Mouse (Mus musculus): Measurements from ENCODE around the gene Foxg1.

Gene Foxg1

GRCm38 (mm10) chr12:49395969-49396368 lies 13.5 kb downstream of the Foxg1 start:
- TF ChIP-seq POU5F1 (IDR thresholded peaks at IDR 0.05; ENCODE audit: borderline replicate concordance, low read length) (no peak), CTCF (conservative IDR thresholded peaks at IDR 0.05; ENCODE audit: low read length) (no peak), NANOG (IDR thresholded peaks at IDR 0.05; ENCODE audit: borderline replicate concordance, low read length) (no peak)
- Histone ChIP-seq H3K9me3 (ENCODE audit: low read length) (no peaks in the 10 kb centered on the region), H3K4me3 (replicated peaks; ENCODE audit: low read length) (no peak overlapping the region), H3K36me3 (ENCODE audit: insufficient read depth, low read length) (no peaks in the 10 kb centered on the region), H3K4me1 (replicated peaks; ENCODE audit: low read depth, low read length) (peaks cover 12% of the 10 kb centered on the region), H3K27me3 (ENCODE audit: insufficient read depth, low read length) (peaks cover 68% of the 10 kb centered on the region)

DNA sequence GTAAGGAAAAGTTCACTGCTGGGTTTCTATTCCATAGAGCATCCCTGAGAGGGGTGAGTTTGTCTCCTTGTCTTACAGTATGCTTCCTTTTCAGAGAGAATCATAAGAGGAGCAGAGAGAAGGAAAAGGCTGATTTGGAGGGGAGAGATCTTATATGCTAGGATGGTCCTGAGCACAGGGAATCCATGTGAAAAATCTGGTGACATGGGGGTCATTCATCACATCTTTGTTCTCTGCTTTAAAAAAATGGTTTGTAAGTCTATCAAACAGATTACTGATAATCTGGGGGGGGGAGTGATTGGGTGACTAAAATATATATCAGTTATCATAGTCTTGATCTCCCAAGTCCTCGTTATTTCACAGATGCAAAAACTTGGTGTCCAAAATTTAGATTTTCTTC lies 14.3 kb downstream of the Foxg1 start:
- Histone ChIP-seq H3K4me3 (replicated peaks; ENCODE audit: low read length) (no peak overlapping the region), H3K36me3 (ENCODE audit: insufficient read depth, low read length) (no peaks in the 10 kb centered on the region), H3K27me3 (ENCODE audit: insufficient read depth, low read length) (peaks cover 68% of the 10 kb centered on the region), H3K9me3 (ENCODE audit: low read length) (no peaks in the 10 kb centered on the region), H3K4me1 (replicated peaks; ENCODE audit: low read depth, low read length) (peaks cover 10% of the 10 kb centered on the region; the same call in 1 of the 2 replicates)
- TF ChIP-seq CTCF (conservative IDR thresholded peaks at IDR 0.05; ENCODE audit: low read length) (no peak), NANOG (IDR thresholded peaks at IDR 0.05; ENCODE audit: borderline replicate concordance, low read length) (no peak), POU5F1 (IDR thresholded peaks at IDR 0.05; ENCODE audit: borderline replicate concordance, low read length) (no peak)

DNA sequence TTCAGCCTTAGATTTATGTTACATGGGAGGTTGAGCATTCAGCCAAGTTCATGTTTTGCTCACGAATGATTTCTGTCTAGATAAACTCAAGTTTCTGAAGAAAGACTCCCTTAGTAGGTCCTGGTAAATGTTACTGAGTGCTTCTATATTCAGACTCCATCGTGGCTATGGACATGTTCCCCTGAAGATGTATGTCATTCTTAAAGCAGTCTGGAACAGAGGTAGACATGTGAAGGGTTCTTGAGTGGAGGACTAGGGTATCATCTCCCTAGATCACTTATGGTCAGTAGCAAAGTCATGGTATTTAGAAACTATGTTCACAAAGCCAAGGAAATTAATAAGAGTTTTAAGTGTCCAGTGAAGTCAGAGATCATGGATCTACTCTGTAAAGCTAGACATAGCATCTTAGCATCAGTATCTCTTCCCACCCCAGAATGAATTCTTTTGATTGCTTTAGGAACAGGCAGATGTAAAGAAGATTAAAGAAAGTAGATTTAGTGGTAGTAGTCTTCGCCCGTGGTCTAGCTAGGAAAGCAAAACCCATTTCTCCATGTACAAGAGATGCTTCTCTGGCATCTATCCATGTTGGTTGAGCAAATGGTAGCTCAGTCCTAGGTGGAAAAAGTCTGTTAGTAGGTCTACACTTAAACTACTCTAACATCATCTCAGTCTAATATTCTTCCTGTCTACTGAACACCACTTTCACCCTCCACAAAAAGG lies 15.1 kb downstream of the Foxg1 start:
- no peak overlapping the region for H3K4me3 ChIP-seq (replicated peaks; ENCODE audit: low read length)
- H3K9me3 ChIP-seq (ENCODE audit: low read length), result no peaks in the 10 kb centered on the region
- peaks cover 63% of the 10 kb centered on the region for H3K27me3 ChIP-seq (ENCODE audit: insufficient read depth, low read length)
- peaks cover 12% of the 10 kb centered on the region; the same call in 1 of the 2 replicates for H3K4me1 ChIP-seq (replicated peaks; ENCODE audit: low read depth, low read length)
- TF ChIP-seq NANOG (IDR thresholded peaks at IDR 0.05; ENCODE audit: borderline replicate concordance, low read length) (no peak), CTCF (conservative IDR thresholded peaks at IDR 0.05; ENCODE audit: low read length) (no peak), POU5F1 (IDR thresholded peaks at IDR 0.05; ENCODE audit: borderline replicate concordance, low read length) (no peak)
- H3K36me3 ChIP-seq (ENCODE audit: insufficient read depth, low read length), result no peaks in the 10 kb centered on the region

GRCm38 (mm10) chr12:49398163-49398540 lies 15.7 kb downstream of the Foxg1 start:
- no peaks in the 10 kb centered on the region for H3K9me3 ChIP-seq (ENCODE audit: low read length)
- TF ChIP-seq CTCF (conservative IDR thresholded peaks at IDR 0.05; ENCODE audit: low read length) (no peak), NANOG (IDR thresholded peaks at IDR 0.05; ENCODE audit: borderline replicate concordance, low read length) (no peak), POU5F1 (IDR thresholded peaks at IDR 0.05; ENCODE audit: borderline replicate concordance, low read length) (no peak)
- H3K27me3 ChIP-seq (ENCODE audit: insufficient read depth, low read length), result peaks cover 64% of the 10 kb centered on the region
- H3K36me3 ChIP-seq (ENCODE audit: insufficient read depth, low read length), result no peaks in the 10 kb centered on the region
- peaks cover 12% of the 10 kb centered on the region; the same call in 1 of the 2 replicates for H3K4me1 ChIP-seq (replicated peaks; ENCODE audit: low read depth, low read length)
- no peak overlapping the region for H3K4me3 ChIP-seq (replicated peaks; ENCODE audit: low read length)

DNA sequence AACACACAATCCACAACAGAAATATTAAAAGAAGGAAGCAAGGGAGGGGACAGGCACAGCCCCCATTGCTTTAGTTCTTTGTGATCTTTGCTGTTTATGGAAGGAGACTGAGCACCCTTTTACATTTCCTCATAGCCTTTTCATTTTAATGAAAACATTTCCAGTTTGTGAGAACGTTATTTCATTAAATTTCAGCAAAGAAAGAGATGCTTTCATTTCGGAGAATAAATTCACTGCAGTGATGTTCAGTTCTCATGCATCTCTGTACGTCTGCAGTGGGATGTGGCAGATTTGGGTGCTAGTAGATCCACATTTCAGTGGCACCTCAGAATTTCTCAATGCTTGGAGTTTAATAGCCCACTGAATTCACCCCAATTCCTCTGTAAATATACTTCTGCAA lies 16.2 kb downstream of the Foxg1 start:
- peaks cover 66% of the 10 kb centered on the region for H3K27me3 ChIP-seq (ENCODE audit: insufficient read depth, low read length)
- TF ChIP-seq CTCF (conservative IDR thresholded peaks at IDR 0.05; ENCODE audit: low read length), result no peak
- no peak for TF ChIP-seq NANOG (IDR thresholded peaks at IDR 0.05; ENCODE audit: borderline replicate concordance, low read length)
- no peak for TF ChIP-seq POU5F1 (IDR thresholded peaks at IDR 0.05; ENCODE audit: borderline replicate concordance, low read length)
- no peaks in the 10 kb centered on the region for H3K9me3 ChIP-seq (ENCODE audit: low read length)

DNA sequence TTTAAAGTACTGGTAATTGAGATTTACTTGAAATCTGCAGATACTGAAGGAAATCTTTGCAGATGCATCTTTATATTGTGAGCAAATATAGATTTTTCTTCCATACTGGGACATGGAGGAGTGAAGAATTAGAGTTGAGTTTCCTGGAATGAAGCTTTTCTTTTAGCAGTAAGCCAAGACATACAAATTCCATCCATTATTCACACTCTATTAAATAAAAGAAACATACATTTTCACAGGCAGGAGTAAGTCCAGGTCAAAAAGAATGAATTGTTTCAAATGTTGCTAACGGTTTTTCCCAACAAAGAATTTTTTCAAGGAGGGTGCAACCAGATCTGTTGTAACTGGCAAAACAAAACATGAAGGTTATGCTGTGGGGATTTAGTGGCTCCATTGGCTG lies 17.2 kb downstream of the Foxg1 start:
- Histone ChIP-seq H3K27me3 (ENCODE audit: insufficient read depth, low read length) (peaks cover 59% of the 10 kb centered on the region), H3K36me3 (ENCODE audit: insufficient read depth, low read length) (no peaks in the 10 kb centered on the region), H3K4me3 (replicated peaks; ENCODE audit: low read length) (no peak overlapping the region), H3K9me3 (ENCODE audit: low read length) (no peaks in the 10 kb centered on the region), H3K4me1 (replicated peaks; ENCODE audit: low read depth, low read length) (peaks cover 12% of the 10 kb centered on the region; the same call in 1 of the 2 replicates)
- TF ChIP-seq CTCF (conservative IDR thresholded peaks at IDR 0.05; ENCODE audit: low read length), result no peak
- no peak for TF ChIP-seq POU5F1 (IDR thresholded peaks at IDR 0.05; ENCODE audit: borderline replicate concordance, low read length)
- no peak for TF ChIP-seq NANOG (IDR thresholded peaks at IDR 0.05; ENCODE audit: borderline replicate concordance, low read length)

More for the DNA sequence above, 16.2 kb downstream of the Foxg1 start:
- Histone ChIP-seq H3K4me1 (replicated peaks; ENCODE audit: low read depth, low read length) (peaks cover 12% of the 10 kb centered on the region; the same call in 1 of the 2 replicates), H3K4me3 (replicated peaks; ENCODE audit: low read length) (no peak overlapping the region), H3K36me3 (ENCODE audit: insufficient read depth, low read length) (no peaks in the 10 kb centered on the region)

GRCm38 (mm10) chr12:49400036-49400852 lies 17.8 kb downstream of the Foxg1 start:
- H3K27me3 ChIP-seq (ENCODE audit: insufficient read depth, low read length), result peaks cover 53% of the 10 kb centered on the region
- no peaks in the 10 kb centered on the region for H3K9me3 ChIP-seq (ENCODE audit: low read length)
- TF ChIP-seq CTCF (conservative IDR thresholded peaks at IDR 0.05; ENCODE audit: low read length), result no peak
- no peak for TF ChIP-seq POU5F1 (IDR thresholded peaks at IDR 0.05; ENCODE audit: borderline replicate concordance, low read length)
- TF ChIP-seq NANOG (IDR thresholded peaks at IDR 0.05; ENCODE audit: borderline replicate concordance, low read length), result no peak
- peaks cover 9% of the 10 kb centered on the region; the same call in 1 of the 2 replicates for H3K4me1 ChIP-seq (replicated peaks; ENCODE audit: low read depth, low read length)
- H3K4me3 ChIP-seq (replicated peaks; ENCODE audit: low read length), result peak overlapping the region; percentile 81; the same call in 1 of the 2 replicates
- H3K36me3 ChIP-seq (ENCODE audit: insufficient read depth, low read length), result no peaks in the 10 kb centered on the region

DNA sequence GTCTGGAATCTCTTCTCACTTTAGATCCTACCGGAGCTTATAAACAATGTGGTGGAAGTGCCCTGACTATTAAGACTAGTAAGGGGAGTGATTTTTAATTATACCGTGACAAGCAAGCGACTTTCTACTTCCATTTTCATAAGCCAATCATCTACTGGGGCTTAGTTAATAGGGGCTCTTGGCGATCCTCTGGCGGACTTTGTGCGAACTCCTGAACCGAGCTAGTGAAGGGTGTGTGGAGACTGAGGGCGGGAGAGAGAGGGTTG lies 18.3 kb downstream of the Foxg1 start:
- H3K27me3 ChIP-seq (ENCODE audit: insufficient read depth, low read length), result peaks cover 51% of the 10 kb centered on the region
- H3K36me3 ChIP-seq (ENCODE audit: insufficient read depth, low read length), result no peaks in the 10 kb centered on the region
- peak overlapping the region; percentile 81 for H3K4me3 ChIP-seq (replicated peaks; ENCODE audit: low read length)
- H3K4me1 ChIP-seq (replicated peaks; ENCODE audit: low read depth, low read length), result peaks cover 9% of the 10 kb centered on the region; the same call in 1 of the 2 replicates
- no peak for TF ChIP-seq POU5F1 (IDR thresholded peaks at IDR 0.05; ENCODE audit: borderline replicate concordance, low read length)
- no peak for TF ChIP-seq NANOG (IDR thresholded peaks at IDR 0.05; ENCODE audit: borderline replicate concordance, low read length)
- no peak for TF ChIP-seq CTCF (conservative IDR thresholded peaks at IDR 0.05; ENCODE audit: low read length)
- no peaks in the 10 kb centered on the region for H3K9me3 ChIP-seq (ENCODE audit: low read length)

Measured in E14TG2a.4 (cell line).